Mouse (Mus musculus): ENCODE results near the gene Nol3. TPM values are rescaled to one million over a fixed set of nuclear protein-coding genes. Genes with fewer than 3 reads are reported as not detected.

The Nol3 gene
- 13.3 TPM for polyA plus RNA-seq (2015; fragmentation: Illumina TruSeq; extraction: RNeasy Lipid Tissue Mini Kit (QIAGEN cat#74804); ENCODE audit: low read depth, low replicate concordance)

GRCm38 (mm10) chr8:105275840-105276239 lies at the start of gene Nol3:
Gene Nol3, plus strand, starts transcription at chr8:105276140.

GRCm38 (mm10) chr8:105254966-105255350 lies 21.0 kb upstream of the Nol3 start, which contains the start of gene B3gnt9:
Gene B3gnt9, minus strand, starts transcription at chr8:105255153.

GRCm38 (mm10) chr8:105264024-105264982 lies 11.6 kb upstream of the Nol3 start, which contains the start of the genes Tradd and Fbxl8:
Gene Tradd, minus strand, starts transcription at chr8:105264609.
Gene Fbxl8, plus strand, starts transcription at chr8:105264648.

GRCm38 (mm10) chr8:105269461-105269947 lies 6.4 kb upstream of the Nol3 start, which contains the start of gene Hsf4:
Gene Hsf4, plus strand, starts transcription at chr8:105269801.

GRCm38 (mm10) chr8:105289805-105290460 lies 14.0 kb downstream of the Nol3 start, which contains the start of gene 4931428F04Rik:
Gene 4931428F04Rik, minus strand, starts transcription at chr8:105289864.

GRCm38 (mm10) chr8:105295895-105296573 lies 20.1 kb downstream of the Nol3 start, which contains the start of gene Exoc3l:
Gene Exoc3l, minus strand, starts transcription at chr8:105296101.

GRCm38 (mm10) chr8:105297511-105298192 lies 21.7 kb downstream of the Nol3 start, which contains the start of gene E2f4:
Gene E2f4, plus strand, starts transcription at chr8:105297663.

GRCm38 (mm10) chr8:105305211-105306145 lies 29.5 kb downstream of the Nol3 start, which contains the start of gene Elmo3:
Gene Elmo3, plus strand, starts transcription at chr8:105305601.

GRCm38 (mm10) chr8:105326141-105326672 lies 50.3 kb downstream of the Nol3 start, which contains the start of the genes Lrrc29 and Tmem208:
Gene Lrrc29, minus strand, starts transcription at chr8:105326278.
Gene Tmem208, plus strand, starts transcription at chr8:105326354.

Other genes starting within 250 kb of the Nol3 start
- gene Ces3a, start 227.5 kb upstream of the Nol3 start, polyA plus RNA-seq (2015; fragmentation: Illumina TruSeq; extraction: RNeasy Lipid Tissue Mini Kit (QIAGEN cat#74804); ENCODE audit: low read depth, low replicate concordance), result 0.52 TPM
- not detected for gene Ces3b, start 192.4 kb upstream of the Nol3 start, polyA plus RNA-seq (2015; fragmentation: Illumina TruSeq; extraction: RNeasy Lipid Tissue Mini Kit (QIAGEN cat#74804); ENCODE audit: low read depth, low replicate concordance)
- gene Ces4a, start 144.3 kb upstream of the Nol3 start, polyA plus RNA-seq (2015; fragmentation: Illumina TruSeq; extraction: RNeasy Lipid Tissue Mini Kit (QIAGEN cat#74804); ENCODE audit: low read depth, low replicate concordance), result not detected
- 23.1 TPM for gene Cbfb, start 105.5 kb upstream of the Nol3 start, polyA plus RNA-seq (2015; fragmentation: Illumina TruSeq; extraction: RNeasy Lipid Tissue Mini Kit (QIAGEN cat#74804); ENCODE audit: low read depth, low replicate concordance)
- gene D230025D16Rik, start 51.0 kb upstream of the Nol3 start, polyA plus RNA-seq (2015; fragmentation: Illumina TruSeq; extraction: RNeasy Lipid Tissue Mini Kit (QIAGEN cat#74804); ENCODE audit: low read depth, low replicate concordance), result 30.8 TPM
- 4.0 TPM for gene B3gnt9, start 21.0 kb upstream of the Nol3 start, polyA plus RNA-seq (2015; fragmentation: Illumina TruSeq; extraction: RNeasy Lipid Tissue Mini Kit (QIAGEN cat#74804); ENCODE audit: low read depth, low replicate concordance)
- gene Tradd, start 11.5 kb upstream of the Nol3 start, polyA plus RNA-seq (2015; fragmentation: Illumina TruSeq; extraction: RNeasy Lipid Tissue Mini Kit (QIAGEN cat#74804); ENCODE audit: low read depth, low replicate concordance), result 11.9 TPM
- 0.62 TPM for gene Fbxl8, start 11.5 kb upstream of the Nol3 start, polyA plus RNA-seq (2015; fragmentation: Illumina TruSeq; extraction: RNeasy Lipid Tissue Mini Kit (QIAGEN cat#74804); ENCODE audit: low read depth, low replicate concordance)
- gene Hsf4, start 6.3 kb upstream of the Nol3 start, polyA plus RNA-seq (2015; fragmentation: Illumina TruSeq; extraction: RNeasy Lipid Tissue Mini Kit (QIAGEN cat#74804); ENCODE audit: low read depth, low replicate concordance), result 18.8 TPM
- gene 4931428F04Rik, start 13.7 kb downstream of the Nol3 start, polyA plus RNA-seq (2015; fragmentation: Illumina TruSeq; extraction: RNeasy Lipid Tissue Mini Kit (QIAGEN cat#74804); ENCODE audit: low read depth, low replicate concordance), result 18.4 TPM
- 1.3 TPM for gene Exoc3l, start 20.0 kb downstream of the Nol3 start, polyA plus RNA-seq (2015; fragmentation: Illumina TruSeq; extraction: RNeasy Lipid Tissue Mini Kit (QIAGEN cat#74804); ENCODE audit: low read depth, low replicate concordance)
- 30.4 TPM for gene E2f4, start 21.5 kb downstream of the Nol3 start, polyA plus RNA-seq (2015; fragmentation: Illumina TruSeq; extraction: RNeasy Lipid Tissue Mini Kit (QIAGEN cat#74804); ENCODE audit: low read depth, low replicate concordance)
- gene Elmo3, start 29.5 kb downstream of the Nol3 start, polyA plus RNA-seq (2015; fragmentation: Illumina TruSeq; extraction: RNeasy Lipid Tissue Mini Kit (QIAGEN cat#74804); ENCODE audit: low read depth, low replicate concordance), result 2.6 TPM
- gene Lrrc29, start 50.1 kb downstream of the Nol3 start, polyA plus RNA-seq (2015; fragmentation: Illumina TruSeq; extraction: RNeasy Lipid Tissue Mini Kit (QIAGEN cat#74804); ENCODE audit: low read depth, low replicate concordance), result 1.5 TPM
- 88.0 TPM for gene Tmem208, start 50.2 kb downstream of the Nol3 start, polyA plus RNA-seq (2015; fragmentation: Illumina TruSeq; extraction: RNeasy Lipid Tissue Mini Kit (QIAGEN cat#74804); ENCODE audit: low read depth, low replicate concordance)
- 2.8 TPM for gene Fhod1, start 71.8 kb downstream of the Nol3 start, polyA plus RNA-seq (2015; fragmentation: Illumina TruSeq; extraction: RNeasy Lipid Tissue Mini Kit (QIAGEN cat#74804); ENCODE audit: low read depth, low replicate concordance)
- 24.9 TPM for gene Slc9a5, start 72.7 kb downstream of the Nol3 start, polyA plus RNA-seq (2015; fragmentation: Illumina TruSeq; extraction: RNeasy Lipid Tissue Mini Kit (QIAGEN cat#74804); ENCODE audit: low read depth, low replicate concordance)
- gene Plekhg4, start 97.1 kb downstream of the Nol3 start, polyA plus RNA-seq (2015; fragmentation: Illumina TruSeq; extraction: RNeasy Lipid Tissue Mini Kit (QIAGEN cat#74804); ENCODE audit: low read depth, low replicate concordance), result 2.6 TPM
- not detected for gene Kctd19, start 137.4 kb downstream of the Nol3 start, polyA plus RNA-seq (2015; fragmentation: Illumina TruSeq; extraction: RNeasy Lipid Tissue Mini Kit (QIAGEN cat#74804); ENCODE audit: low read depth, low replicate concordance)
- gene Lrrc36, start 137.4 kb downstream of the Nol3 start, polyA plus RNA-seq (2015; fragmentation: Illumina TruSeq; extraction: RNeasy Lipid Tissue Mini Kit (QIAGEN cat#74804); ENCODE audit: low read depth, low replicate concordance), result 1.2 TPM
- 110 TPM for gene Tppp3, start 195.4 kb downstream of the Nol3 start, polyA plus RNA-seq (2015; fragmentation: Illumina TruSeq; extraction: RNeasy Lipid Tissue Mini Kit (QIAGEN cat#74804); ENCODE audit: low read depth, low replicate concordance)
- gene Zdhhc1, start 220.8 kb downstream of the Nol3 start, polyA plus RNA-seq (2015; fragmentation: Illumina TruSeq; extraction: RNeasy Lipid Tissue Mini Kit (QIAGEN cat#74804); ENCODE audit: low read depth, low replicate concordance), result 33.3 TPM
- gene Hsd11b2, start 242.6 kb downstream of the Nol3 start, polyA plus RNA-seq (2015; fragmentation: Illumina TruSeq; extraction: RNeasy Lipid Tissue Mini Kit (QIAGEN cat#74804); ENCODE audit: low read depth, low replicate concordance), result not detected

Measured in brain, adult 10 weeks (tissue).